Mouse (Mus musculus) hindbrain, embryonic 10.5 days (tissue): ENCODE results near the gene Mvp. TPM values are rescaled to one million over a fixed set of nuclear protein-coding genes. Genes with fewer than 3 reads are reported as not detected.

ENCODE experiments used
- DNase-seq: peaks from one replicate; pipeline ENCODE4 v3.0.0-alpha.2; 2017; ENCODE audit warnings: low spot score
- H3K27ac ChIP-seq: fragments of 300-500 bp; sonication (generic); 2 replicates; pipeline ENCODE4 v1.5.1; 2016; ENCODE audit warnings: mild to moderate bottlenecking, moderate library complexity
- H3K27me3 ChIP-seq: fragments of 300-500 bp; sonication (generic); 2 replicates; pipeline ENCODE4 v1.6.1; 2016; ENCODE audit warnings: mild to moderate bottlenecking; ENCODE audit not compliant: poor library complexity, insufficient read depth, severe bottlenecking
- H3K36me3 ChIP-seq: fragments of 300-500 bp; sonication (generic); 2 replicates; pipeline ENCODE4 v1.6.1; 2016; ENCODE audit warnings: mild to moderate bottlenecking, moderate library complexity
- H3K4me1 ChIP-seq: fragments of 300-500 bp; sonication (generic); replicated peaks from 2 replicates; pipeline ENCODE4 v1.6.1; 2016; ENCODE audit warnings: mild to moderate bottlenecking
- H3K4me3 ChIP-seq: fragments of 300-500 bp; sonication (generic); 2 replicates; pipeline ENCODE4 v1.5.1; 2016; ENCODE audit warnings: mild to moderate bottlenecking, moderate library complexity
- H3K9me3 ChIP-seq: fragments of 300-500 bp; sonication (generic); 2 replicates; pipeline ENCODE4 v1.6.1; 2016; ENCODE audit warnings: mild to moderate bottlenecking, moderate library complexity
- whole genome bisulfite sequencing: fragments of 180-500 bp; shearing (Covaris S2); methylation state at CpG from one replicate; pipeline ENCODE4 v1.1.7; 2016; 5-methylcytosine and 5-hydroxymethylcytosine counted together
- polyA plus RNA-seq: library from polyadenylated mRNA; unstranded; fragments of >200 nt; fragmentation: Nextera tagmentation; extraction: Ambion mirVana; gene quantifications from 2 replicates; pipeline ENCODE4 v1.2.1, GENCODE M21; 2016

The Mvp gene
- polyA plus RNA-seq, 1 experiment from 2014 or later, result 6.1 TPM

GRCm38 (mm10) chr7:127023896-127024690, 9.7 kb upstream of the Mvp start:
- Histone ChIP-seq H3K27me3 (no peaks in the 10 kb centered on the region), H3K4me1 (peaks cover 81% of the 10 kb centered on the region), H3K27ac (peak overlapping the region; percentile 100), H3K4me3 (peak overlapping the region; percentile 90), H3K9me3 (no peaks in the 10 kb centered on the region), H3K36me3 (peaks cover 60% of the 10 kb centered on the region)
- DNase-seq, result no peak
- 38% methylated on average over 19 of the region's 19 CpGs for WGBS

GRCm38 (mm10) chr7:127023272-127023691, 8.9 kb upstream of the Mvp start:
- Histone ChIP-seq H3K4me1 (peaks cover 84% of the 10 kb centered on the region), H3K4me3 (peak overlapping the region; percentile 90)

GRCm38 (mm10) chr7:127022528-127023271, 8.3 kb upstream of the Mvp start:
- Histone ChIP-seq H3K9me3 (no peaks in the 10 kb centered on the region), H3K4me1 (peaks cover 84% of the 10 kb centered on the region), H3K4me3 (peak overlapping the region; percentile 90), H3K36me3 (peaks cover 46% of the 10 kb centered on the region), H3K27ac (peak overlapping the region; percentile 100), H3K27me3 (no peaks in the 10 kb centered on the region)
- DNase-seq, result no peak
- WGBS, result 77% methylated on average over 7 of the region's 7 CpGs

More at GRCm38 (mm10) chr7:127023272-127023691, 8.9 kb upstream of the Mvp start:
- H3K9me3 ChIP-seq, result no peaks in the 10 kb centered on the region
- no peak for DNase-seq
- H3K27me3 ChIP-seq, result no peaks in the 10 kb centered on the region
- H3K27ac ChIP-seq, result peak overlapping the region; percentile 100
- peaks cover 51% of the 10 kb centered on the region for H3K36me3 ChIP-seq
- WGBS, result 79% methylated on average over 13 of the region's 13 CpGs

DNA sequence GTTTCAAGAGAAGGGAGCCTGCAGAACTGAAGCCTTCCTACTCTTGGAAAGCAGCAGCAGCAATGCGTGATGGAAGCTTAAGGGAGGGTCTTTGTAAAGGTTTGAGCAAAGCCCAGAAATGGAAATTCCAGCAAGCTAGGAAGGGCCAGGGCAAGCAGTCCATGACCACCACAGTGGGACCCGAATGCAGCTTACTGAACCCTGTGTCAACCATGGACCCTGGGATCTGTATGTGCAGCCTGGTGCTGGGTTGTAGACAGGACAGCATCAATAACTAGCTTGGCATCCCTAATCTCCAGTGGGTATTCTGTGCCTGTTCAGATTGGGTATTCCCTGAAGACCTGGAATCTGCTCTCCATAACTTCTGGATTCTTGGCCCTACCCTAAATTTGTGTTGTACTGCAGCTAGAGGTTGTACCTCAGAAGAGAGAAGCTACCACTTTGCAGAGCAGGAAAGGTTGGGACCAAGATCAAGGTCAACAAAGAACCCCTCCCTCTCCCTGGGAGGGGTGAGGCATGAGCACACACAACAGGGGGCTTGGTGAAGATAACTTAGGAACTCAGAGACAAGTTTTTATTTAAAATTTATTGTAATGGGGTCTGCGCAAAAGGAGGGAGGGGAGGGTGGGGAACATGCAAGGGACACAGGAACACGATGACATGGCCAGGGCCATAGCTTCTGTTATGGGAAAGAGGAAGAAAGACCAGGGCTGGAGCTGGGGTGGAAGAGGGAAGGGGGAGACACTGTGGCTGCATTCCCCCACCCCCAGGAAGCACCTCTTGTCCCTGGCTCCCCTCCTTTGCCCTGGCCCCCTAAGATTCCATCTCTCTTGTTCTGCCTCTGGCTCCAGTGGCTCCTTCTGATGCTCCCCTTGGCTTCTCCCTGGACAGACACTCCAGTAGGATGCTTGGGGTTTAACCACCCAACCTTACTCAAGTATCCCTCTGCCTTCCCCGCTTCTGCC, 7.4 kb upstream of the Mvp start:
- Histone ChIP-seq H3K27ac (peak overlapping the region; percentile 86), H3K9me3 (no peaks in the 10 kb centered on the region), H3K36me3 (peaks cover 43% of the 10 kb centered on the region), H3K4me3 (peak overlapping the region; percentile 90), H3K4me1 (peaks cover 80% of the 10 kb centered on the region), H3K27me3 (no peaks in the 10 kb centered on the region)
- WGBS, result 39% methylated on average over 5 of the region's 5 CpGs
- no peak for DNase-seq

DNA sequence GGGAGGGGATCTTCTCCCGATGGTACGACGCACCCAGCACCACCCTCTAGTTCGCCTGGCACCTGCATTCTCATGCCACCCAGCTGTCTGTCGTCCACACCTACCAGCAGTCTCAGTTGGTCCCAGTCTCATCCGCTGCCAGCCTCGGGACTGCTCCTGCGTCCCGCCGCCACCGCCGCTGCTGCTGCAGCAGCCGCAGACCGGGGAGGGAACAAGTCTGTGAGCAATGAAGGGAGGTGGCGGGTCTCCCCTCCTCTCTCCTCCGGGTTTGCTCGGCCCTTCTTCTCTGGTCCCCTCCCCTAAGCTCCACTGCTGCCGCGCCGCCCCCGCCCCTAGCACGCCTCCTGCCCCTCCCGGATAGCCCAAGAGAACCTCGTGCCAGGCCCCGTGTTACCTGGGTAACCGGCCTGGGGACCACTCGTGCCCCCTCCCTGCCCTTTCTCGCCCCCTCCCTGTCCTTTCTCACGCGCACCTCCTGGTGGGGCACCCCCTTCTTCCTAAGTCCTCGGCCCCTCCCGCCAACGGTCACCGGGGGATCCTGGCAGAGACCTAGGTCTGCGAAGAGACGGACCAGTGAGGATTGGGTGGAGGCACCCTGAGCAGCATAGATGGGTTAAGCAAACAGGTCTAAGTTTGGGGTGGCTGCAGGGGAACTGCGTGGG, 6.6 kb upstream of the Mvp start, which contains the start of the genes Gm42742 and Prrt2:
Gm42742 (minus strand) TSS at position 197 of the 662 bp plus-strand sequence.
Prrt2 (minus strand) TSS at position 311 of the 662 bp plus-strand sequence.
- DNase-seq, result peak; percentile 68
- Histone ChIP-seq H3K4me3 (peak within 1 kb of the TSS; percentile 90), H3K4me1 (peaks cover 88% of the 10 kb centered on the region), H3K27me3 (no peaks in the 10 kb centered on the region), H3K36me3 (peaks cover 43% of the 10 kb centered on the region), H3K27ac (peak within 1 kb of the TSS; percentile 86), H3K9me3 (no peaks in the 10 kb centered on the region)
- WGBS, result under 1% methylated on average over 37 of the region's 37 CpGs

DNA sequence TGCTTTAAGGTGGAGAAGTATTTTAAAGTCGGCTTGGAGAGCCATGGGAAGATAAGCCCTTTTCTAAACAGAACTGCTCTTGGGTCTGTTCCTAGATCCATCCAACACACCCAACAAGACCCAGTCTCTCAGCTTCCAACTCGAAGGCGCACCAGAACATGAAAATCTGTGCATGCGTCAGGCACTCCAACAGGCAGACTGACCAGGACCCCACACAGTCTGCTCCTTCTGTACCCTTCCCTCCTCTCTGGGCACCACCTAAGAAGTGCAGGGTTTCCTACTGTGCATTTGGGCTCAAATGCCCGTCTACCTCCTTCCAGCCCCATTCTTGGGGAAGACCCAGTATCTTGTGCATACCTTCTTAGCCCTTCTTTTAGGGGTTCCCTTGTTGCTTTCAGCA, 6.1 kb upstream of the Mvp start:
- Histone ChIP-seq H3K36me3 (peaks cover 47% of the 10 kb centered on the region), H3K27me3 (no peaks in the 10 kb centered on the region), H3K4me1 (peaks cover 93% of the 10 kb centered on the region), H3K27ac (peak overlapping the region; percentile 86), H3K9me3 (no peaks in the 10 kb centered on the region), H3K4me3 (peak overlapping the region; percentile 90)
- 32% methylated on average over 5 of the region's 5 CpGs for WGBS
- no peak for DNase-seq

DNA sequence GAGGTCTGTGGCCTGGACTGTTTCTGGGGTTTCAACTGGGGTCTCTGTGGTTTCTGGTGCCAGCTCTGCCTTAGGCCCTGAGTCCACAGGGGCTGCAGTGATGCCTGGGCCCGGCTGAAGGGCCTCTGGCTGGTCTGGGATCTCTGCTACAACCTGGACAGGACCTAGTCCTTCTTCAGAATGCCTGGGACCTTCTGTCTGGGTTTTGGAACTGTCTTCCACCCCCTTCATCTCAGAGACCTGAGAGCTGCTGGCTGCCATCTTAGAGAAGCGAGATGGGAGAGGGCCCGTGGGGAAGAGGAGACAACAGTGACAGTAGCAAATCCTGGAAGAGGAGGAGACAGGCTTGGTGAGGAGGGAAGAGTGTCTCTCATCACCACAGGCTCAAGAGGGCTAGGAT, 5.6 kb upstream of the Mvp start:
- WGBS, result 62% methylated on average over 3 of the region's 3 CpGs
- no peaks in the 10 kb centered on the region for H3K27me3 ChIP-seq
- no peak for DNase-seq

GRCm38 (mm10) chr7:127019306-127019960, 5.0 kb upstream of the Mvp start:
- Histone ChIP-seq H3K27me3 (no peaks in the 10 kb centered on the region), H3K9me3 (no peaks in the 10 kb centered on the region), H3K4me3 (peak overlapping the region; percentile 90; the same call in 1 of the 2 replicates), H3K27ac (peak overlapping the region; percentile 98), H3K36me3 (peaks cover 47% of the 10 kb centered on the region), H3K4me1 (peaks cover 93% of the 10 kb centered on the region)
- no peak for DNase-seq
- 77% methylated on average over 14 of the region's 14 CpGs for WGBS

More for the DNA sequence above, 5.6 kb upstream of the Mvp start:
- H3K27ac ChIP-seq, result peak overlapping the region; percentile 86
- H3K4me1 ChIP-seq, result peaks cover 93% of the 10 kb centered on the region
- no peaks in the 10 kb centered on the region for H3K9me3 ChIP-seq
- peak overlapping the region; percentile 90 for H3K4me3 ChIP-seq
- peaks cover 47% of the 10 kb centered on the region for H3K36me3 ChIP-seq

DNA sequence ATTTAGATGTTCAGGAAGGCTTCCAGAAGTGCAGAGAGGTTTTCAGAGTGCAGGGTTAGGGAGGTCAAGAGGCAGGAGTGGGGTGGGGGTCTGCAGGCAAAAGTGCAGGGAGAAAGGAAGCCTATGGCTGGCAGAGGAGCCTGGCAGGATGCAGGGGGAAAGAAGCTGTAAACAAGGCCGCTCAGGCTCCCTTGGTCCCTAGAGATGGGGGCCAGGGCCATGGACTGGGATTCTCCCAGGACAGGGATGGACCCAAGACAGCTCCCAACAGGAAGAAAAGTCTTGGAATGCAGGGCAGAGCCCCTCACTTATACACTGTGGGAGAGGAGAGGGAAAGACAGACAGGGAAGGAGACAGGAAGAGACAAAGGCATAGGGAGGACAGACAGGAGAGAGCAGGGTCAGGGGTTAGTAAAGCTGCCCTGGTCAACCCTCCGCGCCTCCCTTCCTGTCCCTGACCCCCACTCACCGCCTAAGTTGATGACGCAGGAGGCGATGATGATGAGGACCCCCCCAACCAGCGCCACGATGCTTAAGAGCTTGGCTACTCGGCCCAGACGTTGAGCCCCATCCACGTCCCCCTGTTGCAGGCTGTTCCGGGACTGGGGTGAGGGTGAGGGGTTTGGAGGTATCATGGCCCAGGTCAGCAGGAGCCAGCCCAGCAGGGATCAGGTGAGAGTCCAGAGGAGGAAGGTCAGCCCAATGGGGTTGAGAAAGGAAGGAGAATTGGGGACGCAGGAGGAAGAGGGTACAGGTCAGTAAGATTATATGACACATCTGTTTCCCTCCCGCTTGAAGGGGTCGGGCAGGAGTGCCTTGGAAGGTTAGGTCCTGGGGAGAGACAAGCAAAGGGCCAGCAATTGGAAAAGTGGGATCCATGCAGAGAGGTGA, 4.2 kb upstream of the Mvp start:
- H3K9me3 ChIP-seq, result no peaks in the 10 kb centered on the region
- H3K27me3 ChIP-seq, result no peaks in the 10 kb centered on the region
- H3K27ac ChIP-seq, result peak overlapping the region; percentile 98
- H3K36me3 ChIP-seq, result peaks cover 47% of the 10 kb centered on the region
- H3K4me1 ChIP-seq, result peaks cover 91% of the 10 kb centered on the region
- H3K4me3 ChIP-seq, result peak overlapping the region; percentile 90; the same call in 1 of the 2 replicates
- DNase-seq, result no peak
- 80% methylated on average over 15 of the region's 15 CpGs for WGBS

DNA sequence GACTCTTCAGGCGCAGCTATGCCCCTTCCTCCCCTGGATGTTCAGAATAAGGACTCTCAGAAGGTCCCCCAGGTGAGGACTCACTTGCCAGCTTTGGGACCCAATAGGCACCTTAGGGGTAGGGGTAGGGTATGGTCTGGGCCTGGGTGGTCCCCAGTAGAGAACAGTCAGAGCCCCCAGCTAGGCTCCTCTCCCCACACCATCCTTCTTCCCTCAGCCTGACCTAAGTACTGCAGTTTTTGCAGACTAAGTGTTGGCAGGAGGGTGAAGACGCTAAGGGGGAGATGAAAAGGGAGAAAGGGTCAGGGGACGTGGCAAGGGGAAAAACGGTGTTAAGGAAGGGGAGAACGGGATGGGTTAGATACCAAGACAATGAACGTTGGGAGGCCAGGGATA, 3.5 kb upstream of the Mvp start:
- Histone ChIP-seq H3K4me1 (peaks cover 88% of the 10 kb centered on the region), H3K9me3 (no peaks in the 10 kb centered on the region), H3K27me3 (no peaks in the 10 kb centered on the region), H3K27ac (peak overlapping the region; percentile 98), H3K36me3 (peaks cover 47% of the 10 kb centered on the region), H3K4me3 (peak overlapping the region; percentile 90; the same call in 1 of the 2 replicates)
- WGBS, result 54% methylated on average over 6 of the region's 6 CpGs
- no peak for DNase-seq
